Comparison of ENCODE assay signal across 8 mouse cellular contexts in genomic region chr17:25115664-25116432, GRCm38 (mm10). TPM values are rescaled to one million over a fixed set of nuclear protein-coding genes. Genes with fewer than 3 reads are reported as not detected.
DNase-seq lines count a peak whose midpoint lies in the region; ATAC-seq and TF ChIP-seq lines count a peak whose summit lies in the region.

Gene Telo2, minus strand, starts transcription at chr17:25115967.

- H3K4me3 ChIP-seq in C2C12 (ENCODE audit: insufficient read depth, poor library complexity, severe bottlenecking): peak within 1 kb of the TSS; percentile 50
- peak within 1 kb of the TSS; percentile 71 for H3K4me3 ChIP-seq in erythroblast, embryonic 14.5 days (replicated peaks)
- H3K4me3 ChIP-seq in heart, embryonic 12.5 days: peak within 1 kb of the TSS; percentile 53
- H3K4me3 ChIP-seq in kidney, postnatal 0 days (replicated peaks; ENCODE audit: low read depth, low read length): peak within 1 kb of the TSS; percentile 38
- peak within 1 kb of the TSS; percentile 67 for H3K4me3 ChIP-seq in liver, embryonic 11.5 days (ENCODE audit: low read depth, low read length)
- H3K4me3 ChIP-seq in stomach, embryonic 14.5 days (ENCODE audit: low read depth, low read length): peak within 1 kb of the TSS; percentile 67

- peak; percentile 70; the same call in 1 of the 2 replicates for TF ChIP-seq POLR2A in brain, embryonic 14.5 days (IDR thresholded peaks at IDR 0.05; ENCODE audit: borderline replicate concordance, extremely low read depth, insufficient read depth, insufficient read length, poor library complexity, severe bottlenecking)

- H3K79me2 ChIP-seq in C2C12 (ENCODE audit: control insufficient read depth, insufficient read depth): peaks cover 26% of the 10 kb centered on the region

- H3K27ac ChIP-seq in heart, embryonic 12.5 days (ENCODE audit: poor library complexity, severe bottlenecking): peak within 1 kb of the TSS; percentile 86
- H3K27ac ChIP-seq in kidney, postnatal 0 days: peak within 1 kb of the TSS; percentile 93
- peak within 1 kb of the TSS; percentile 78 for H3K27ac ChIP-seq in liver, embryonic 11.5 days (ENCODE audit: low read depth, low read length)
- H3K27ac ChIP-seq in stomach, embryonic 14.5 days (ENCODE audit: low read length): peak within 1 kb of the TSS; percentile 94

- 6% methylated on average over 40 of the region's 40 CpGs for WGBS in heart, embryonic 12.5 days
- WGBS in kidney, postnatal 0 days: 5% methylated on average over 40 of the region's 40 CpGs
- 6% methylated on average over 40 of the region's 40 CpGs for WGBS in liver, embryonic 11.5 days
- WGBS in stomach, embryonic 14.5 days: 4% methylated on average over 40 of the region's 40 CpGs

- DNase-seq in brain, embryonic 14.5 days (ENCODE audit: low read depth): peak; percentile 96
- DNase-seq in kidney, postnatal 0 days (ENCODE audit: low spot score): peak; percentile 96
- DNase-seq in liver, embryonic 11.5 days (ENCODE audit: low spot score): peak; percentile 90
- peak; percentile 94 for DNase-seq in naive thymus-derived CD4-positive, alpha-beta T cell, adult 2 months (ENCODE audit: low read depth)

- H3K36me3 ChIP-seq in C2C12 (ENCODE audit: control insufficient read depth, insufficient read depth): peaks cover 11% of the 10 kb centered on the region
- H3K36me3 ChIP-seq in erythroblast, embryonic 14.5 days (ENCODE audit: control insufficient read depth): peaks cover 24% of the 10 kb centered on the region
- H3K36me3 ChIP-seq in heart, embryonic 12.5 days: peaks cover 26% of the 10 kb centered on the region
- H3K36me3 ChIP-seq in kidney, postnatal 0 days (ENCODE audit: insufficient read depth, low read length): peaks cover 2% of the 10 kb centered on the region; the same call in 1 of the 2 replicates
- H3K36me3 ChIP-seq in liver, embryonic 11.5 days (ENCODE audit: control insufficient read depth, insufficient read depth, low read length): peaks cover 2% of the 10 kb centered on the region; the same call in 1 of the 2 replicates
- H3K36me3 ChIP-seq in stomach, embryonic 14.5 days (ENCODE audit: control insufficient read depth, insufficient read depth, low read length): peaks cover 13% of the 10 kb centered on the region

- H3K9ac ChIP-seq in heart, embryonic 12.5 days: peak within 1 kb of the TSS; percentile 80
- H3K9ac ChIP-seq in kidney, postnatal 0 days (ENCODE audit: low read depth, low read length): peak within 1 kb of the TSS; percentile 67
- peak within 1 kb of the TSS; percentile 83 for H3K9ac ChIP-seq in liver, embryonic 11.5 days (ENCODE audit: low read depth, low read length)
- peak within 1 kb of the TSS; percentile 47 for H3K9ac ChIP-seq in stomach, embryonic 14.5 days (replicated peaks; ENCODE audit: low read depth, low read length)

- TF ChIP-seq CTCF in C2C12 (IDR thresholded peaks at IDR 0.05; ENCODE audit: control insufficient read depth, insufficient read depth, insufficient read length): no peak
- TF ChIP-seq CTCF in brain, embryonic 14.5 days (IDR thresholded peaks at IDR 0.05; ENCODE audit: borderline replicate concordance, extremely low read depth, insufficient read depth, insufficient read length): no peak
- no peak for TF ChIP-seq CTCF in kidney, postnatal 0 days (IDR thresholded peaks at IDR 0.05; ENCODE audit: low read depth)

- H3K79me3 ChIP-seq in C2C12 (ENCODE audit: low read depth): peaks cover 9% of the 10 kb centered on the region

- no peaks in the 10 kb centered on the region for H3K27me3 ChIP-seq in C2C12 (ENCODE audit: control insufficient read depth, insufficient read depth, insufficient read length)
- H3K27me3 ChIP-seq in erythroblast, embryonic 14.5 days (ENCODE audit: control insufficient read depth): no peaks in the 10 kb centered on the region; the same call in 1 of the 2 replicates
- H3K27me3 ChIP-seq in heart, embryonic 12.5 days (replicated peaks): no peaks in the 10 kb centered on the region
- no peaks in the 10 kb centered on the region for H3K27me3 ChIP-seq in kidney, postnatal 0 days (ENCODE audit: insufficient read depth, low read length)
- H3K27me3 ChIP-seq in liver, embryonic 11.5 days (replicated peaks; ENCODE audit: control insufficient read depth, insufficient read depth, low read length): no peaks in the 10 kb centered on the region
- no peaks in the 10 kb centered on the region for H3K27me3 ChIP-seq in stomach, embryonic 14.5 days (ENCODE audit: control insufficient read depth, insufficient read depth, low read length)

- peak within 1 kb of the TSS; percentile 92 for H3K4me2 ChIP-seq in heart, embryonic 12.5 days
- peak within 1 kb of the TSS; percentile 77 for H3K4me2 ChIP-seq in kidney, postnatal 0 days (ENCODE audit: low read length)
- peak within 1 kb of the TSS; percentile 97 for H3K4me2 ChIP-seq in liver, embryonic 11.5 days
- peak within 1 kb of the TSS; percentile 99 for H3K4me2 ChIP-seq in stomach, embryonic 14.5 days (replicated peaks; ENCODE audit: low read depth, low read length)

- H3K9me3 ChIP-seq in erythroblast, embryonic 14.5 days (ENCODE audit: control insufficient read depth, low read length): no peaks in the 10 kb centered on the region
- H3K9me3 ChIP-seq in heart, embryonic 12.5 days (replicated peaks): no peaks in the 10 kb centered on the region
- H3K9me3 ChIP-seq in kidney, postnatal 0 days (replicated peaks; ENCODE audit: low read length): no peaks in the 10 kb centered on the region
- no peaks in the 10 kb centered on the region for H3K9me3 ChIP-seq in liver, embryonic 11.5 days (ENCODE audit: control insufficient read depth, low read length)
- no peaks in the 10 kb centered on the region for H3K9me3 ChIP-seq in stomach, embryonic 14.5 days (ENCODE audit: control insufficient read depth, low read depth, low read length)

- ATAC-seq in heart, embryonic 12.5 days (ENCODE audit: insufficient number of reproducible peaks, low FRiP score): peak; percentile 93
- peak; percentile 94 for ATAC-seq in kidney, postnatal 0 days (replicated peaks; ENCODE audit: low FRiP score, low read depth)
- peak; percentile 88 for ATAC-seq in liver, embryonic 11.5 days (replicated peaks; ENCODE audit: low FRiP score)
- peak; percentile 92 for ATAC-seq in stomach, embryonic 14.5 days (ENCODE audit: insufficient number of reproducible peaks, insufficient read depth, low FRiP score, low read depth)

- H3ac ChIP-seq in C2C12 (ENCODE audit: control insufficient read depth, insufficient read length, low read depth): peak within 1 kb of the TSS; percentile 94

- peaks cover 36% of the 10 kb centered on the region for H3K4me1 ChIP-seq in erythroblast, embryonic 14.5 days (ENCODE audit: control insufficient read depth)
- peaks cover 18% of the 10 kb centered on the region for H3K4me1 ChIP-seq in heart, embryonic 12.5 days (replicated peaks)
- H3K4me1 ChIP-seq in kidney, postnatal 0 days (replicated peaks; ENCODE audit: insufficient read depth, low read length): 0 out of 2 replicates have a peak, but pooled peaks cover 5% of the 10 kb centered on the region
- H3K4me1 ChIP-seq in liver, embryonic 11.5 days (replicated peaks; ENCODE audit: control insufficient read depth, insufficient read depth, low read length): peaks cover 8% of the 10 kb centered on the region
- H3K4me1 ChIP-seq in stomach, embryonic 14.5 days (ENCODE audit: control insufficient read depth, insufficient read depth, low read length): peaks cover 4% of the 10 kb centered on the region; the same call in 1 of the 2 replicates

TF ChIP-seq in C2C12, 6 proteins besides CTCF, POLR2A, EP300 and RAD21:
- TF ChIP-seq MAX (IDR thresholded peaks at IDR 0.05): peak; percentile 97
- no peak for TF ChIP-seq USF1 (IDR thresholded peaks at IDR 0.05; ENCODE audit: low read depth)
- TF ChIP-seq FOSL1 (IDR thresholded peaks at IDR 0.05; ENCODE audit: insufficient read depth, low read length, poor library complexity, severe bottlenecking): no peak
- TF ChIP-seq MYOD1 (IDR thresholded peaks at IDR 0.05; ENCODE audit: control insufficient read depth, insufficient read length, low read depth): no peak
- no peak for TF ChIP-seq CEBPB (IDR thresholded peaks at IDR 0.05; ENCODE audit: low read depth)
- no peak for TF ChIP-seq MYOG (IDR thresholded peaks at IDR 0.05; ENCODE audit: control insufficient read depth, extremely low read depth, insufficient read length)

RNA-seq across cellular contexts. Expression of gene Telo2, which starts in this region (rescaled TPM):
- 18.3 TPM for polyA plus RNA-seq in C2C12 (2012; fragmentation: generic; extraction: Trizol)
- polyA plus RNA-seq in brain, embryonic 14.5 days (2012; rRNA removed): 40.9 and 41.6 TPM in 2 replicates
- 2.0 and 3.1 TPM in 2 replicates for polyA plus RNA-seq in erythroblast, embryonic 14.5 days (2012)
- 23.5 and 30.7 TPM in 2 replicates for polyA plus RNA-seq in heart, embryonic 12.5 days (2016; fragmentation: Nextera tagmentation; extraction: Ambion mirVana)
- 24.2 and 24.7 TPM in 2 replicates for polyA plus RNA-seq in kidney, postnatal 0 days (2015; fragmentation: Nextera tagmentation; extraction: Ambion mirVana)
- 46.2 and 49.6 TPM in 2 replicates for polyA plus RNA-seq in liver, embryonic 11.5 days (2014; fragmentation: Nextera tagmentation; extraction: Ambion mirVana)
- 38.2 and 40.5 TPM in 2 replicates for polyA plus RNA-seq in stomach, embryonic 14.5 days (2014; fragmentation: Nextera tagmentation; extraction: Ambion mirVana)

Comparison
In these comparisons a context has a peak if more than half of its experiments do, and no peak if none do; other contexts are left out.
1. Peak in every context shown above with its lines: DNase-seq, ATAC-seq, H3K4me3 ChIP-seq and H3K27ac ChIP-seq.